Mouse (Mus musculus): ENCODE results near the gene Gm9758. TPM values are rescaled to one million over a fixed set of nuclear protein-coding genes. Genes with fewer than 3 reads are reported as not detected.
"Not testable (repeated sequence)": the region's sequence is repeated elsewhere in the genome, so short reads cannot be mapped to it uniquely, and the experiment has no call there.

Gene Gm9758
- not detected for total RNA-seq (2022)

GRCm38 (mm10) chr5:14914799-14915198 lies at the start of gene Gm9758:
Gene Gm9758, minus strand, starts transcription at chr5:14914899.
- DNase-seq (ENCODE audit: low spot score in 2 of 2): not testable (repeated sequence)

- not testable (repeated sequence) for DNase-seq (ENCODE audit: low spot score in 2 of 2)
Measured at GRCm38 (mm10) chr5:14963821-14964220, 49.1 kb upstream of the Gm9758 start.

DNA sequence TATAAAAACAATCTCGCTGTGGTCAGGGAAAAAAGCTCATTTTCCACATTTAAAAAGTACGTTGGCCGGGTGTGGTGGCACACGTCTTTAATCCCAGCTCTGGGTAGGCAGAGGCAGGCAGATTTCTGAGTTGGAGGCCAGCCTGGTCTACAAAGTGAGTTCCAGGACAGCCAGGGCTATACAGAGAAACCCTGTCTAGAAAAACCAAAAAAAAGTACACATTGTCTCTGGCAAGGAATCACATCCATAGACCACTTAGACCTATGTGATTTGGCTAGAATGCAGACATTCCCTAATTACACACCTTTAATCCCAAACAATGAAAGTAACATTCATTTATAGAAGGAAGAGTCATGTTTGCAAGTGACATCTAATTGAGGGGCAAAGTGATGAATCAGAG lies 46.8 kb upstream of the Gm9758 start:
- DNase-seq (ENCODE audit: low spot score in 2 of 2): not testable (repeated sequence)

GRCm38 (mm10) chr5:14955928-14956706 lies 41.4 kb upstream of the Gm9758 start:
- not testable (repeated sequence) for DNase-seq (ENCODE audit: low spot score in 2 of 2)

DNA sequence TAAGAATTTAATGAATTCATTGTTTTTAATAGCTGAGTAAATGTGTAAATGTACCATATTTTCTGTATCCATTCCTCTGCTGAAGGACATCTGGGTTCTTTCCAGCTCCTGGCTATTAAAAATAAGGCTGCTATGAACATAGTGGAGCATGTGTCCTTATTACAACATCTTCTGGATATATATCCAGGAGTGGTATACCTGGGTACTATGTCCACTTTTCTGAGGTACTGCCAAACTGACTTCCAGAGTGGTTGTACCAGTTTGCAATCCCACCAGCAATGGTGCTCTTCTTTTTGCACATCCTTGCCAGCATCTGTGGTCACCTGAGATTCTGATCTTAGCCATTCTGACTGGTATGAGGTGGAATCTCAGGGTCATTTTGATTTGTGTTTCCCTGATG lies 38.9 kb upstream of the Gm9758 start:
- not testable (repeated sequence) for DNase-seq (ENCODE audit: low spot score in 2 of 2)

DNA sequence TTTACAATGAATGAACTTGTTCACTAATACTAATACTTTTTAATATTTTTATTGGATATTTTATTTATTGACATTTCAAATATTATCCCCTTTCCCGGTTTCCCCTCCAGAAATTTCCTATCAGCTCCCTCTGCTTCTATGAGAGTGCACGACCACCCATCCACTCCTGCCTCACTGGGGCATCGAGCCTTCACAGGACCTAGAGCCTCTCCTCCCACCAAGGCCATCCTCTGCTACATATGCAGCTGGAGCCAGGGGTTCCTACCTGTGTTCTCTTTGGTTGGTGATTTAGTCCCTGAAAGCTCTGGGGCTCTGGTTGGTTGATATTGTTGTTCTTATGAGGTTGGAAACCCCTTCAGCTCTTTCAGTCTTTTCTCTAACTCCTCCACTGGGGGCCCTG lies 38.0 kb upstream of the Gm9758 start:
- not testable (repeated sequence) for DNase-seq (ENCODE audit: low spot score in 2 of 2)

DNA sequence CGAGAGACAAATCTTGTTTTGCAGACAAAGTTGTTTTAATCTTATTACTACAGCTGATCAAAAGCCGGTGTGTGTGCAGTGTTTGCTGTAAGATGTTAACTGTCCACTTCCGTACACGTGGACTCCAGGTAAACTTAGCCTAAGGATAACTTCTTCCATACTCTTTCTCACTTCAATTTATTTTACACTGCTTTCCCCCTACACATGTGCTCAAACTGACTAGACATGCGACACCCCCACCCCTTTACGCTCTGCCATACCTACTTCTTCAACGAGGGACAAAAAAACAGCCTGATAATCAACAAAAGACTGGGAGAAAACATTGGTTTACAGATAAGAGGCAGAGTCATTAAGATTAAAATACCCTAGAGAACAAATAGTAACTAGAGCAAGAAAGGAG lies 37.1 kb upstream of the Gm9758 start:
- DNase-seq (ENCODE audit: low spot score in 2 of 2): not testable (repeated sequence)

DNA sequence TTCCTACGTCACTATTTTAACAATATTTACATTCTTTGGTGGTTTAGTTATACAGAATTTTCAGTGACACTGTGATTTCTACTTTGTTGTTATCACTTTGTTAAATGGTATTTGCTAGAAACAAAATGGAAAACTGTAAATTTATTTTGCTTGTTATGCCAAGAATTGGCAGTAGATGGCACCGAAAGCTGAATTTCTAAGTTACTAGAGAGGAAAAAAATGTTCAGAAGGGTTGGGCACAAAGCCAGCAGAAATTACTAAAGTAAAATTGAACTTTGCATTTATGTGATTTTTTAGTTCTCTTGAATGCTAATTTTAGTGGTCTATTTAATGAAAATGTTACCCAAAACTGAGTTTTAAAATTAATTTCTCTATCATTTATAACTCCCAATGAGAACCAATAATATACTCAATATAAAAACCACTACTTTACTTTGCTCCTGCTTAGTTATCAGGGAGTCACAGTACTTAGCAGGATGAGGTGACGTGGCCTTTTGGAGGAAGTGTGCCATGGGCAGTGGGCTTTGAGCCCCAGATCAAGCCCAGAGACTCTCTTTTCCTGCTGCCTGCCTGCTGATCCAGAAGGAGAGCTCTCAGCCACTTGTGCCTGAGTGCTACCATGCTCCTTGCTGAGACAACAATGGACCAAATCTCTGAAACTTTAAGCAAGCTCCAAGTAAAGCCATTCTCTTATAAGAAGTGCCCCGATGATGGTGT lies 32.9 kb upstream of the Gm9758 start:
- not testable (repeated sequence) for DNase-seq (ENCODE audit: low spot score in 2 of 2)

DNA sequence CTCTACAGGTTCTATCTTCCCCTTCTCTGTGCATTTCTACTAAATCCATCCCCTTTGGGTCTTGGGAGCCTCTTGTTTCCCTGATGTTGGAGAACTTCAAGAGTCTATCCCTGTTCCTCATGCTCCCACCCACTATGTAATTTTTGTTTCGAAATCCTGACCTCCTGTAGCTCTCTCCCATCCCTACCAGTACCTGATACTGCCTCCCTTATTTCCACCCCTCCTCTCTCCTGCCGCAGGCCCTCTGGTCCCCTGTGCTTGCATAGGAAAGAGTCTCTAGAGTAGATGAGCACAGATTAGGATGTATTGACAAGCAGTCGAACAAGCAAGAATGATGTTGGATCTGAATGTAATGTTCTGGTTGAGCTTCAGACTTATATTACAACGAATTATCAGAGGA lies 30.8 kb upstream of the Gm9758 start:
- DNase-seq (ENCODE audit: low spot score in 2 of 2): not testable (repeated sequence)

- not testable (repeated sequence) for DNase-seq (ENCODE audit: low spot score in 2 of 2)
Measured at GRCm38 (mm10) chr5:14941043-14941442, 26.3 kb upstream of the Gm9758 start.

DNA sequence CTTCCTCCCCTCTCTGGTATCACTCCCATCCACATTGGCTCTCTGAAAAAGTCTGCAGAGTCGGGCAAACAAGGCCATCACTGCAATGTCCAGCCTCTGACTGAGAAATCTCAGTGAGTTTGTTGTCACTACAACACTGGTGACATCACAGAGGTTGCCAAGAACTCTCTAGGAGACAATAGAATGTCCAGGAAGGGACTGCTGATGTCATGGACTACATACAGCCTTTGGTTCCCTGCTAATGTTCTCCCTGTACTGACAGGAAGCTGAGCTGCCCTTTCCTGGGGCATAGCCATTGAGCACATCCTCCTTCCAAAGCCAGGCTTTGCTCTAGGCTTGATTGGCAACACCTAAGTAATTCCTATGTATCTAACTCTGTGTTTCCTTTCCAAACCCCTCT lies 23.6 kb upstream of the Gm9758 start, which contains the start of gene Speer4e:
Gene Speer4e (minus strand): TSS at position 101 of the 400 bp plus-strand sequence.
- not testable (repeated sequence) for DNase-seq (ENCODE audit: low spot score in 2 of 2)

- not testable (repeated sequence) for DNase-seq (ENCODE audit: low spot score in 2 of 2)
Measured at GRCm38 (mm10) chr5:14933721-14934120, 19.0 kb upstream of the Gm9758 start.

GRCm38 (mm10) chr5:14927047-14927446 lies 12.3 kb upstream of the Gm9758 start:
- not testable (repeated sequence) for DNase-seq (ENCODE audit: low spot score in 2 of 2)

GRCm38 (mm10) chr5:14914361-14914760 lies 338 bp downstream of the Gm9758 start:
- DNase-seq (ENCODE audit: low spot score in 2 of 2): not testable (repeated sequence)

DNA sequence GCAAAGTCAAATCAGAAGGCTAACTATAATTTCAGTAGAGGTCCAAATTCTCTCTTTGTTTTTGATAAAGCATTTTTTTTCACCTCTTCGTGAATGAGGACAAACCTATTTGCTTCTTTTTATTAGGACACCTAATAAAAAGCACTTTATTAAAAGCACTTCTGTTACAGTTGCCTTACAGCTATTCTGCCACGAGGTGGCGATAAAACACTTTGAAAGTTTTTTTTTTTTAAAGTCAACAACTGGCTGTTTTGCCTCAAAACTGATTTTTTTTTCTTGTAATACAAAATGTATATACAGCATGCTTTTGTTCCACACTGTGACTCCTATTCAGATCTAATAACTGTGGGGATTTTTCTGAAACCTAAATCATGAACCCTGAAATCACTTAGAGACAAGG lies 11.2 kb downstream of the Gm9758 start:
- DNase-seq (ENCODE audit: low spot score in 2 of 2): not testable (repeated sequence)

DNA sequence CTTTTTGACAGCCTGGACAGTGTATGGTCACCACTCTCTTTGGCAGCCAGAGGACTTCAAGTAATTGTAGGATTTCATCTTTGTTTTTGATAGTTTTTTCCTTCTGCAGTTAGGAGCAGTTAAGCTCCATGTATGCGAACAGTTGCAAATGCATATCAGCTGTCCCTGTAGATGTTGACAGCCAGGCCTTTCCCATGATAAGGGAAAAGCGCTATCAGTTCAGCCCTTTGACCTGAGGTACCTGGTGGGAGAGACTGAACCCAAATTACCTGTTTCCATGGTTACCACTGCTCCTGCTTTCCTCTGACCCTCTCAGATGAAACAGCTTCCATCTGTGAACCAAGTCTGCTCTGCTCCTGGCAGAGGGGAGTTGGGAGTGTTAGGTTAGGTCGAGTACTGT lies 22.5 kb downstream of the Gm9758 start:
- DNase-seq (ENCODE audit: low spot score in 2 of 2): no peak

DNA sequence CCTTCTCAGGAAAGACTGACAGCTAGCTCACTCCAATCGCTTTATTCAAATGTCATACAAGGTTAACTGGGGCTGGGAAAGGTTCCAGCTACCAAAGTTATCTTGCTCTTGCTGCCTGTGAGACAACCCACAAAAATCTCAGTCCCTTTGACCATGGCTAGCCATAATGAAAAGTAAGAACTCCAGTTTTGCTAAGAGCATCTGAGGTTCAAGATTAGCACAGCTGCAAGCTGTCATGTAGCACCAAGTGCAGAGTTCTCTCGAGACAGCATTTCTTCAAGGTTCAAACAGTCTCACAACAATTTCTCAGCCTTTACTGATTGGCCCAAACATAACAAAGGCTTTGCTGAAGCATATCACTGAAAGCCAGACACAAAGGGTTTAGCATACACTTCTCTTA lies 29.4 kb downstream of the Gm9758 start:
- not testable (repeated sequence) for DNase-seq (ENCODE audit: low spot score in 2 of 2)

Other genes with a start within 250 kb of the Gm9758 start
- not detected for gene Speer4e, start 23.5 kb upstream of the Gm9758 start, total RNA-seq (2022)
- gene Gm10354, start 64.0 kb upstream of the Gm9758 start, total RNA-seq (2022): not detected
- gene Gm17019, start 118.1 kb upstream of the Gm9758 start, total RNA-seq (2022): not detected